Mouse (Mus musculus): ENCODE measurements at regions not wholly inside any gene's neighbourhood (a gene's known extent, or its start where the extent isn't known, plus 50 kb on each side); places are given as distances from the start of the nearest gene placed in this dataset.

GRCm38 (mm10) chr1:96301238-96301637, 570.7 kb downstream of the Slco4c1 start:
- no peak for ATAC-seq (replicated peaks; ENCODE audit: poor library complexity, severe bottlenecking)

DNA sequence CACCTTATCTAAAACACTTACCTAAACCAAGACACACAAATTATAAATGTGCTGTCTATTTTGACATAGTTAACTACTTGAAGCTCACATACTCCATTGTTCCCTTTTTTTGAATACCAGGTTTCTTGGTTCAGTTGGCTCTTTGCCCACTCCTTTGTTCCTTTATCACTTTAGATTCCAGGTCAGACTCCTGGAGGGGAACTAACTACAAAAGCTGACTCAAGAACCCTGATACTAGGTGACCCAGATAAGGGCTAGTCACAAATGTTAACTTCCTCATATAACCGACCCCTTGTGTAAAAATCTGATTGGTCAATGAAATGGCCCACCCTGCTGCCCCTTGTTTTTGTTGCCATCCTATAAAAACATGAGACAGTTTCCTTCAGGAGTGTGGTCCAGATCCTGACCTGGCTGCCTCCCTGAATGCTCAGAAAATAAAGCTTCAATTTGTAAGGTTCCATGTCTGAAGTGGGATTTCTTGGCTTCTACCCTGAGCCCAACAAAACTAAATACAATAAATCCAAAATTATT, 593.9 kb downstream of the Slco4c1 start:
- no peak for ATAC-seq (replicated peaks; ENCODE audit: poor library complexity, severe bottlenecking)

GRCm38 (mm10) chr1:96276646-96277045, 595.3 kb downstream of the Slco4c1 start:
- no peak for ATAC-seq (replicated peaks; ENCODE audit: poor library complexity, severe bottlenecking)

All from granulocyte monocyte progenitor cell, adult 5-6 weeks (primary cell).